Mouse (Mus musculus) hindbrain, postnatal 0 days (tissue): Measurements from ENCODE around the gene Fanci. TPM values are rescaled to one million over a fixed set of nuclear protein-coding genes. Genes with fewer than 3 reads are reported as not detected.
A peak's percentile ranks its signal among the peaks of the same experiment; 100 is the strongest.

Experiments
- ATAC-seq: fragments of 200-750 bp; cut with Nextera tagmentation; 2 replicates; pipeline ENCODE4 v1.8.0; 2017; ENCODE audit warnings: mild to moderate bottlenecking, moderate TSS enrichment, moderate library complexity
- DNase-seq: peaks from one replicate; pipeline ENCODE4 v3.0.0-alpha.2; 2015; ENCODE audit warnings: low spot score
- H3K27ac ChIP-seq: fragments of 300-500 bp; sonication (generic); 2 replicates; pipeline ENCODE4 v1.5.1; 2014; ENCODE audit warnings: mild to moderate bottlenecking
- H3K27me3 ChIP-seq: fragments of 300-500 bp; sonication (generic); 2 replicates; pipeline ENCODE4 v1.6.1; 2014; ENCODE audit warnings: low read length, mixed read lengths; ENCODE audit not compliant: insufficient read depth
- H3K36me3 ChIP-seq: fragments of 300-500 bp; sonication (generic); 2 replicates; pipeline ENCODE4 v1.6.1; 2014; ENCODE audit warnings: low read length, mixed read lengths; ENCODE audit not compliant: insufficient read depth
- H3K4me1 ChIP-seq: fragments of 300-500 bp; sonication (generic); 2 replicates; pipeline ENCODE4 v1.6.1; 2014; ENCODE audit warnings: antibody characterized with exemption, low read length, mixed read lengths; ENCODE audit not compliant: insufficient read depth
- H3K4me2 ChIP-seq: fragments of 300-500 bp; sonication (generic); 2 replicates; pipeline ENCODE4 v1.6.1; 2014; ENCODE audit warnings: low read depth, mild to moderate bottlenecking, low read length, moderate library complexity, mixed read lengths
- H3K4me3 ChIP-seq: fragments of 300-500 bp; sonication (generic); 2 replicates; pipeline ENCODE4 v1.5.1; 2014; ENCODE audit warnings: low read length
- H3K9ac ChIP-seq: fragments of 300-500 bp; sonication (generic); replicated peaks from 2 replicates; pipeline ENCODE4 v1.6.1; 2014; ENCODE audit warnings: mild to moderate bottlenecking, low read length, moderate library complexity, mixed read lengths
- H3K9me3 ChIP-seq: fragments of 300-500 bp; sonication (generic); 2 replicates; pipeline ENCODE4 v1.6.1; 2016; ENCODE audit warnings: low read length, mixed read lengths
- CTCF ChIP-seq: IDR thresholded peaks from 2 replicates; pipeline ENCODE4 v1.5.1; 2016; ENCODE audit warnings: antibody characterized with exemption, control low read depth, low read depth
- WGBS: fragments of 180-500 bp; shearing (Covaris S2); extraction: QIAGEN DNeasy Blood & Tissue Kit; methylation state at CpG from one replicate; pipeline ENCODE4 v1.1.7; 2014; 5-methylcytosine and 5-hydroxymethylcytosine counted together
- polyA plus RNA-seq: library from polyadenylated mRNA; unstranded; fragments of >200 nt; fragmentation: Nextera tagmentation; extraction: Ambion mirVana; gene quantifications from 2 replicates; pipeline ENCODE4 v1.2.1, GENCODE M21; 2015
- total RNA-seq: library from RNA; depleted of rRNA; stranded (reverse); fragments of >200 nt; gene quantifications from 2 replicates; pipeline ENCODE4 v1.2.3, GENCODE M21; 2014

Gene Fanci
- total and polyA plus RNA-seq, 2 experiments from 2014 or later: 2.4 to 2.9 TPM

DNA sequence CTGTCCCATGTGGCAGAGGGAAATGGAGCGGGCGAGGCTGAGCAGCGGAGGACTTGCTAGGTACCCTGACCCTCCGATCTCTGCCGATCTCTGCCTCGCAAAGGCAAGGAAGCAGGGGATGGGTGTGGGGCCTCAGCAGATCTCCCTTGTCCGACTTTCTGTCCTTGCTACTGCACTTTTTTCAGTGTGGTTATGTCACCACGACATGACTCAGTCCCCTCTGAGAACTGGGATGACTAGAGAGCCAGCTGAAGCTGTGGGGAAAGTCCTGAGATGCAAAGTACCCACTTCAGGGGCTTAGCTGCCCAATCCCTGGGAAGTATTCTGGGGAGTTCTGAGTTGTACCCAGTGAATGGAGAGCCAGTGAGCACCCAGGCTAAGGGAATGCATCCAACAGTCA lies 4.6 kb upstream of the Fanci start:
- no peak overlapping the region for H3K4me3 ChIP-seq
- TF ChIP-seq CTCF: no peak
- no peaks in the 10 kb centered on the region for H3K27me3 ChIP-seq
- DNase-seq (no peak), ATAC-seq (peak; percentile 3; the same call in 1 of the 2 replicates)
- no peak overlapping the region for H3K9ac ChIP-seq
- WGBS: 50% methylated on average over 8 of the region's 8 CpGs
- H3K36me3 ChIP-seq: no peaks in the 10 kb centered on the region
- peak overlapping the region; percentile 67 for H3K27ac ChIP-seq
- H3K4me2 ChIP-seq: no peak overlapping the region
- H3K4me1 ChIP-seq: peaks cover 4% of the 10 kb centered on the region; the same call in 1 of the 2 replicates
- no peaks in the 10 kb centered on the region for H3K9me3 ChIP-seq

DNA sequence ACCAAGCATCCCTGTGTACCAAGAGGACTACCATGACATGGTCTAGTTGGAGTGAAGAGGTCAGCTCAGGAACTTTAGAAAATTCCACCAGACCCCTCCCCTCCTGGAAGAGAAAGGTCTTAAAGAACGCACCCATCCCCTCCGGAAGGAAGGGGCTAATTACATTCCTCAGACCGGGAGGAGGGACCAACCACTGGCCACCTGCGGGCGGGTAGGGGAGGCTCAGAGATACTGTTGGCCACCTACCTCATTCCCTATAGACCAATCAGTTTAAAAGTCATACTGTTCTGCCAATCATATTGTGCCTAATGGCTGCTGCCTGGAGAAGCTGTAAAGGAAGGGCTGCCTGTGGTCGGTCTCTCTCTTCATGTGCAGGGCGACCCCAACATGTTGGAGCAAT lies 3.7 kb upstream of the Fanci start:
- no peak overlapping the region for H3K4me3 ChIP-seq
- H3K4me1 ChIP-seq: peaks cover 7% of the 10 kb centered on the region; the same call in 1 of the 2 replicates
- H3K27ac ChIP-seq: no peak overlapping the region
- no peak for DNase-seq
- H3K36me3 ChIP-seq: no peaks in the 10 kb centered on the region
- TF ChIP-seq CTCF: no peak
- no peaks in the 10 kb centered on the region for H3K27me3 ChIP-seq
- no peak overlapping the region for H3K4me2 ChIP-seq
- no peak overlapping the region for H3K9ac ChIP-seq
- 72% methylated on average over 7 of the region's 7 CpGs for WGBS
- H3K9me3 ChIP-seq: no peaks in the 10 kb centered on the region
- no peak for ATAC-seq

DNA sequence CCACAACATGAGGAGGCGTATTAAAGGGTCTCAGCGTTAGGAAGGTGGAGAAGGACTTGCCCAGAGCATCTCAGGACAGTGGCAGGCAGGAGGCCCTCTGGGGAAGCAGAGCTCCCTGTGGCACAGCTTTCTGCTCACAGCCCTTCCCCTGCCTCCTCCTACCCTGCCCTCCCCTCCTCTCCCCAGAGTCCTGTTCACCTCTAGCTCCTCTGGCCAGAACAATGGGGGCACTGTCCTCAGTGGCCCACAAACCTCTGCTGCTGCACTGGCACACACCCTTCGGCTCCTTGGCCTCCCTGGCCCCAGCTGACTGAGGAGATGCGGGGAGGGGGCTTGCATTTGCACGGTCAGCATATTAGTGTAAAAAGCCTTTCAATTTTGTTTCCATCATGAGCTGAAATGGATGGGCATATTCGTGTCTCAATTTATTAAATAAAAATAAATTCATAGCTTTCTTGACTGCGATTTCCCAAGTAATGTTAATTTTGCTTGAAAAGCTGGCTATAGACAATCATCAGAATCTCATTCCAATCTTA lies 3.0 kb upstream of the Fanci start:
- H3K4me2 ChIP-seq: no peak overlapping the region
- H3K9ac ChIP-seq: no peak overlapping the region
- H3K4me3 ChIP-seq: no peak overlapping the region
- H3K9me3 ChIP-seq: no peaks in the 10 kb centered on the region
- no peak for TF ChIP-seq CTCF
- H3K4me1 ChIP-seq: peaks cover 7% of the 10 kb centered on the region; the same call in 1 of the 2 replicates
- 58% methylated on average over 7 of the region's 7 CpGs for WGBS
- DNase-seq (no peak), ATAC-seq (no peak)
- no peaks in the 10 kb centered on the region for H3K36me3 ChIP-seq
- no peak overlapping the region for H3K27ac ChIP-seq
- no peaks in the 10 kb centered on the region for H3K27me3 ChIP-seq

DNA sequence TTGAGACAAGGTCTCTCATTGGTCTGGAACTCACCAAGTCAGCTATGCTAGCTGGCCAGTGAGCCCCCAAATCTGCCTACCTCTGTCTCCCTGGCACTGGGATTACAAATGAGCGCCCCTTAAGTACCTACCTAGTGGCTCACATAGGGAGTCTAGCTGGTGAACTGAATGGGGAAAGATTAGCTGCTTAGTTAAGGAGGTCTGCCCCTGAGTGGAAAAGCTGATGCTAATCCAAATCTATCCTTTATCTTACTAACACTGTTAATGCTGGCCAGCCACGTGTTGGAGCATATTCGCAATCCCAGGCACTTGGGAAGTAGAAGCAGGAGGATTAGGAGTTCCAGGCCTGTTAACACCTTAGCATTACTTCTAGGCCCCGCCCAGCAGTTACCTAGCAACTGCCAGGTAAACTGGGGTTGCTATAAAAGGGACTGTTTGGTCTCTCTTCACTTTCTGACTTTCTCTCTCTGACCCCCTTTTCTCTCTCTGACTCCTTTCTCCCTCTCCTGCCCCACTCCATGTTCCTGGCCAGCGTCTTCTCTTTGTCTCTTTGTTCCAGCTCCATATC lies 1.5 kb upstream of the Fanci start:
- H3K4me3 ChIP-seq: no peak overlapping the region
- H3K27me3 ChIP-seq: no peaks in the 10 kb centered on the region
- H3K4me2 ChIP-seq: no peak overlapping the region
- DNase-seq (no peak), ATAC-seq (no peak)
- no peaks in the 10 kb centered on the region for H3K36me3 ChIP-seq
- no peak for TF ChIP-seq CTCF
- no peak overlapping the region for H3K9ac ChIP-seq
- H3K4me1 ChIP-seq: peaks cover 7% of the 10 kb centered on the region; the same call in 1 of the 2 replicates
- no peak overlapping the region for H3K27ac ChIP-seq
- 78% methylated on average over 5 of the region's 5 CpGs for WGBS
- no peaks in the 10 kb centered on the region for H3K9me3 ChIP-seq

DNA sequence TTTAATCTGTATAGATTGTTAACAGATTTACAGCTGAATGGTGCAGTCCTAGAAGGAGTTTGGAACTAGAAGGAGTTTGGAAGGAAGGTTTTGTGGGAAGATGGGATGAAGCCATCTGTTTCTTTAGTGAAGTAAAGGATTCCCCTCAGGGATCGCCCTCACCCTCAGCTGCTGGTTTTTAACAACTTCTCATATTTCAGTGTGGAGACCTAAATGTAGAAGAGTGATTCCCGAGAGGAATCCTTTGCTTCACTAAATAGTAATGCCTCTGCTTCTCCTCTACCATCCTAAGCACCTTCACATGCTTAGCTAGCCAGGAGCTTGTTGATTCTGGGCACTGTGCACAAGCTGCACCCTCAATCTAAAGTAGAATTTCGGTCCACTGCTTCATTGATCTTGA lies 258 bp upstream of the Fanci start:
- Histone ChIP-seq H3K9ac (peak overlapping the region; percentile 69), H3K27me3 (no peaks in the 10 kb centered on the region), H3K27ac (peak overlapping the region; percentile 89), H3K4me2 (peak overlapping the region; percentile 98), H3K36me3 (no peaks in the 10 kb centered on the region), H3K4me3 (peak overlapping the region; percentile 53), H3K4me1 (peaks cover 7% of the 10 kb centered on the region; the same call in 1 of the 2 replicates), H3K9me3 (no peaks in the 10 kb centered on the region)
- TF ChIP-seq CTCF: no peak
- DNase-seq (peak; percentile 13), ATAC-seq (0 out of 2 replicates have a peak, but pooled peaks have one; percentile 1)
- 6% methylated on average over 3 of the region's 3 CpGs for WGBS

DNA sequence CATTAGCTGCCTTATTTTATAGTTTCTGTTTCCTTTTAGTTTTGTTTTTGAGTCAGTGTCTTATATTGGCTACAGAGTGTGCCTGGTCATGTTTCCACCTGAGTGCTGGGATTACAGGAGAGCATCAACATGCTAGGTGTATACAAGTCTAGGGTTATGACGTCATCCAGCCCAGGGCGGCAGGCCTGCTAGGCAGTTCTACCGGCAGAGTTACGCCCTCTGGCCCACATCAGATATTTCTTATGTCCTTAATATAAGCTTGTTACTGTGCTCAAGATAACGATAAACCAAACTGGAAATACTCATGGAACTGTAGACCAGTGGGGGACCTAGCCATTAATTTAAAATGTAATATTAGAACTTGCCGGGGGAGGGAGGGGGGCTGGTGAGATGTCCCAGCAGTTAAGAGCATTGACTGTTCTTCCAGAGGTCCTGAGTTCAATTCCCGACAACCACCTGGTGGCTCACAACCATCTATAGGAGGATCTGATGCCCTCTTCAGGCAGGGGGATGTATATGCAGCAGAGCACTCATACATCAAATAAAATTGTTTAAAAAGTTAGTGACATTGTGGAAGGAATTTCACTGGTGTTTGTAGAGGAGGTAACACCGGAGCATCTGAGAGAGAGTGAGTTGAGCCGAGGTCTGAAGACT lies 1.3 kb downstream of the Fanci start:
- WGBS: 66% methylated on average over 9 of the region's 9 CpGs
- Histone ChIP-seq H3K27me3 (no peaks in the 10 kb centered on the region), H3K4me3 (peak overlapping the region; percentile 53; the same call in 1 of the 2 replicates), H3K36me3 (no peaks in the 10 kb centered on the region), H3K9me3 (no peaks in the 10 kb centered on the region), H3K27ac (no peak overlapping the region), H3K4me2 (peak overlapping the region; percentile 98), H3K4me1 (0 out of 2 replicates have a peak, but pooled peaks cover 7% of the 10 kb centered on the region), H3K9ac (peak overlapping the region; percentile 69; the same call in 1 of the 2 replicates)
- ATAC-seq (no peak), DNase-seq (no peak)
- peak; percentile 37; the same call in 1 of the 2 replicates for TF ChIP-seq CTCF
